Mouse (Mus musculus) ES-Bruce4 (cell line): ENCODE results near the gene Gm17654. TPM values are rescaled to one million over a fixed set of nuclear protein-coding genes. Genes with fewer than 3 reads are reported as not detected.
"Not testable (repeated sequence)": the region's sequence is repeated elsewhere in the genome, so short reads cannot be mapped to it uniquely, and the experiment has no call there.

Source experiments
- H3K27ac ChIP-seq: 2 replicates; pipeline ENCODE4 v1.5.1; 2012; ENCODE audit warnings: low read length, inconsistent platforms; ENCODE audit not compliant: insufficient read depth
- H3K27me3 ChIP-seq: 2 replicates; pipeline ENCODE4 v1.6.1; 2012; ENCODE audit warnings: mild to moderate bottlenecking, low read length, inconsistent platforms; ENCODE audit not compliant: control insufficient read depth, poor library complexity, insufficient read depth, severe bottlenecking
- H3K36me3 ChIP-seq: 2 replicates; pipeline ENCODE4 v1.6.1; 2012; ENCODE audit warnings: inconsistent platforms, mild to moderate bottlenecking, low read length, moderate library complexity; ENCODE audit not compliant: control insufficient read depth, poor library complexity, insufficient read depth, severe bottlenecking
- H3K4me1 ChIP-seq: one replicate; pipeline ENCODE4 v1.8.1; 2011; ENCODE audit warnings: low read length; ENCODE audit not compliant: control insufficient read depth, insufficient read depth
- H3K4me3 ChIP-seq: 2 replicates; pipeline ENCODE4 v1.5.1; 2011; ENCODE audit warnings: low read depth, mild to moderate bottlenecking, low read length
- H3K9ac ChIP-seq: 2 replicates; pipeline ENCODE4 v1.6.1; 2012; ENCODE audit warnings: low read depth, mild to moderate bottlenecking, inconsistent platforms; ENCODE audit not compliant: poor library complexity, severe bottlenecking
- H3K9me3 ChIP-seq: replicated peaks from 2 replicates; pipeline ENCODE4 v1.6.1; 2012; ENCODE audit warnings: mild to moderate bottlenecking, low read length, inconsistent platforms; ENCODE audit not compliant: control insufficient read depth, poor library complexity, insufficient read depth, severe bottlenecking
- polyA plus RNA-seq: library from polyadenylated mRNA; stranded (reverse); fragments of >200 nt; gene quantifications from 2 replicates; pipeline ENCODE4 v1.2.4, GENCODE M21; 2011; ENCODE audit warnings: low read depth; ENCODE audit not compliant: missing spikeins, insufficient read depth, insufficient read length

Gm17654 gene
- polyA plus RNA-seq: not detected in 2 replicates

DNA sequence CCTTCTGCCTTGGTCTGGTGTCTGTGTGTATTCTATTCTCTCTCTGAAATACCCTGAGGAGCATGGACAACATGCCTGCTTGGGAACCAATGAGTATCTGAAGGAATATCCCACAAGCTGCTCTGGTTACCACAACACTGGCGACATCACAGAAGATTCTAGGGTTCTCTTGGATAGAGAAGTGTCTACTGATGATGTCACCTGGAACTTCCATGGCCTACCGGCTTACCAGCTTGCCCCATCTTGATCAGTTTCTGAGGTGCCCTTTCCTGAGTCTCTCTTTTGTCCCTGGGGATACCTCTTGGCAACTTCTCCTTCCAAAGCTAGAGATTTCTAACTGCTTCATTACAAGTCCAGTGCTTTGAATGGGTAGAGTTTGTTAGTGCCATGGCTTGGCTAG is at the start of gene Gm17654:
Gm17654 (minus strand) TSS at position 101 of the 400 bp plus-strand sequence.
- H3K9me3 ChIP-seq, H3K36me3 ChIP-seq, H3K9ac ChIP-seq, H3K27ac ChIP-seq, H3K27me3 ChIP-seq, H3K4me1 ChIP-seq, H3K4me3 ChIP-seq: not testable (repeated sequence)

DNA sequence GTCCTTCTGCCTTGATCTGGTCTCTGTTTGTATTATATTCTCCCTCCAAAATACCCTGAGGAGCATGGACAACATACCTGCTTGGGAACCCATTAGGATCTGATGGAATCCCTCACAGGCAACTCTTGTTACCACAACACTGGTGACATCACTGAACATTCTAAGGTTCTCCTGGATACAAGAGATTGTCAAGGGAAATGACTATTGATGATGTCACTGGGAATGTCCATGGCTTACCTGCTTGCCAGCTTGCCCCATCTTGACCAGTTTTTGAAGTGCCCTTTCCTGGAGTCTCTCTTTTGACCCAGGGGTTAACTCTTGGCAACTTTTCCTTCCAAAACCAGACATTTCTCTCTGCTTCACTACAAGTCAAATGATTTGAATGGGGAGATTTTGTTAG is 29.0 kb upstream of the Gm17654 start, which contains the start of gene Gm10375:
Gm10375 (minus strand) TSS at position 101 of the 400 bp plus-strand sequence.
- H3K9me3 ChIP-seq, H3K9ac ChIP-seq, H3K36me3 ChIP-seq, H3K4me1 ChIP-seq, H3K27me3 ChIP-seq, H3K4me3 ChIP-seq, H3K27ac ChIP-seq: not testable (repeated sequence)

DNA sequence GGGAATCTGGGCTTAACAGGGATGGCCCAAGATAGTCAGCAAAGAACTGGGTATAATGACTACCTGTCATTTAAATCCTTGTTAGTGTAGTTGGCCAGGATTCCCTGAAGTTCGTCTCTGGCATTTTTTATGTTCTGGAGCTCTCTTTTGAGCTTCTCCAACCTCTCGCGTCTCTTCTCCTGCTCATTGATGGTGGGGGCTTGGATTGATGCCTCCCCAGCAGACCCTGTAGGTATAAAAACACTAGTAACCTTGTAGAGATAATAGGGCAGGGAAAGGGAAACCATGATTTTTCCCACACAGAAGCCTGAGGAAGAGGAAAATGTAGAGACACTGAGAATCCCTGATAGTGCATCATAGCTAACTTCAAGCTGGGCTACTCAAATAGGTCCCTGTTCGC is 977 bp downstream of the Gm17654 start:
- H3K4me3 ChIP-seq, H3K9me3 ChIP-seq, H3K4me1 ChIP-seq, H3K27ac ChIP-seq, H3K9ac ChIP-seq, H3K36me3 ChIP-seq, H3K27me3 ChIP-seq: not testable (repeated sequence)

DNA sequence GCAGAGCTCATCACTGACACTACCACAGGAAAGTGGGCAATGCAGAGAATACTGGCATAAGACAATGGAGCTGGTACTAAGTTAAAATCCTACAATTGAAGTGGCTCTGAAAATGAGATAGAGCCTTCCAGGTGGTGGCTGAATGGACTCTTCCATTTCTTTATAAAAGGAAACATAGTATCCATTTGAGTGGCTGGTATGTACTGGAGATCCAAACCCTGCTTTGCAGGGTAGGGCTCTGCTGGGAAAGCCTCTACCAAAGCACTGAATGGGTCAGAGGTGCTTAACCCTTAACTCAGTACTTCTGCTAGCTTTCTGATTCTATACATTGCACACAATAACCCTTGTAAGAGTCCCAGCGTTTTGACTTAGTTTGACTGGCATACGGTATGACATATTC is 26.7 kb downstream of the Gm17654 start:
- not testable (repeated sequence) for H3K36me3 ChIP-seq, H3K9me3 ChIP-seq, H3K4me1 ChIP-seq, H3K4me3 ChIP-seq, H3K27me3 ChIP-seq, H3K27ac ChIP-seq, H3K9ac ChIP-seq

DNA sequence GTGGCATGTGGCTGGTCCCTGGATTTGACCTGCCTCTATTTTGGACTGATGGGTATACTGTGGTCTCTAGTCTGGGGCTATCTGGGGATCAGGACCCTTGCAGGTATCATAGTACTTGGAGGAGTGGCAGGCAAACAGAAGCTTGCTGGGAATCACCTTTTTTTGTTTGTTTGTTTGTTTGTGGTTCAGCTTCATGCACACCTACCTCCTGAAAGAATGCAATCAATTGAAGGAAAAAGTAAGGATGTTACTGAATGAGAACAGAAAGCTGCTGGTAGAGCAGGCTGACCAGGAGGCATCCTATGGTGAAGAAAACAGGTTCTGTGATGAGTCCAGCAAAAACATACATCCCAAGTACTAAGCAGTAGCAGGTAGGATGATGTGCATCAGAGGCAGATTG is 32.7 kb downstream of the Gm17654 start:
- not testable (repeated sequence) for H3K9me3 ChIP-seq, H3K36me3 ChIP-seq, H3K27ac ChIP-seq, H3K27me3 ChIP-seq, H3K4me1 ChIP-seq, H3K4me3 ChIP-seq, H3K9ac ChIP-seq

DNA sequence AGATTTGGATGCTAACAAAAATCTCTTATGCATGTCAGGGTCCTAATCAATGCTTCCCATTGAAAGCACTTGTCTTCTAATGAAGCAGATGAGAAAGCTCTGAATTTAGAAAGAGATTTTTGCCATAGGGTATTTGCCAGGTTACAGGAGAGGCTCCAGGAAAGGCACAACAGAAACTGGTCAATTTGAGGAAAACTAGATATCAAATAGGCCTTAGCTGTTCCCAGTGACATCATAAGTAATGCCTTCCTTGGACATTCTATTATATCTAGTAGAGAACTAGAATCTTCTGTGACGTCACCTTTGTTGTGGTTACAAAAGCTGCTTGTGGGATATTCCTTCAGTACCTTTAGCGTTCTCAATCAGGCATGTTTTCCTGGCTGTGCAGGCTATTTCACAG is 35.7 kb downstream of the Gm17654 start, which contains the start of gene Gm5799:
Gm5799 (plus strand) TSS at position 301 of the 400 bp plus-strand sequence.
- H3K4me1 ChIP-seq, H3K27me3 ChIP-seq, H3K36me3 ChIP-seq, H3K9ac ChIP-seq, H3K9me3 ChIP-seq, H3K27ac ChIP-seq, H3K4me3 ChIP-seq: not testable (repeated sequence)

DNA sequence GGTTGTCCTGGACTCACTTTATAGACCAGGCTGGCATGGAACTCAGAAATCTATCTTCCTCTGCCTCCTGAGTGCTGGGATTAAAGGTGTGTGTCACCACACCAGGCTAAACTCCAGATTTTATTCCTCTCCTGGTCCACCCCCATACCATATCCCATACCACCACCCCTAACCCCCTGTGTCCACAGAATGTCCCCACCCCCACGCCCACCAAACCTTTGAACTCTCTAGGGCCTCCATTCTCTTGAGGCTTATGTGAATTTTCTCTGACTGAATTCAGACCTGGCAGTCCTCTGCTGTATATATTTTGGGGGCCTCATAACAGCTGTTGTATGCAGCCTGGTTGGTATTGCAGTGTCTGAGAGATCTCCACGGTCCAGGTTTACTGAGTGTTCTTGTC is 40.8 kb downstream of the Gm17654 start:
- not testable (repeated sequence) for H3K4me3 ChIP-seq, H3K9ac ChIP-seq, H3K27me3 ChIP-seq, H3K9me3 ChIP-seq, H3K36me3 ChIP-seq, H3K4me1 ChIP-seq, H3K27ac ChIP-seq

DNA sequence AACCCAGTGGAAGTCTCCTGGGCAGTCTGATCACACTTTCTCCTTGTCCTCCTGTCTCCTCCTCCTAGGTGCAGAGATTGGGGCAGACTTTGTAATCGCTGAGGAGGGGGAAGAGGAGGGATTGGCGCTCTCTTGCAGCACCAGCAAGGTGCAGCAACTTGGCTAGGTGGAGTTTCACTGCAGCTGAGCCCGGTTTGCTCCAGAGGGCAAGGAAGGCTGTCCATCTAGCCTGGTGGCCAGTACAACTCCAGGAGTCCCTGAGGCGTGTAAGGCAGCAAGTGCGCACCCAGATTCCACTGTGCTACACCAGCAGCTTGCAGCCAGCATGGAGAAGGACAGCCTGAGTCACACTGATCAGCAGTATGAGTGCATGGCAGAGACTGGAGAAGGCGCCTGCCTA is 46.6 kb downstream of the Gm17654 start:
- H3K27me3 ChIP-seq, H3K4me1 ChIP-seq, H3K36me3 ChIP-seq, H3K27ac ChIP-seq, H3K4me3 ChIP-seq, H3K9me3 ChIP-seq, H3K9ac ChIP-seq: not testable (repeated sequence)

DNA sequence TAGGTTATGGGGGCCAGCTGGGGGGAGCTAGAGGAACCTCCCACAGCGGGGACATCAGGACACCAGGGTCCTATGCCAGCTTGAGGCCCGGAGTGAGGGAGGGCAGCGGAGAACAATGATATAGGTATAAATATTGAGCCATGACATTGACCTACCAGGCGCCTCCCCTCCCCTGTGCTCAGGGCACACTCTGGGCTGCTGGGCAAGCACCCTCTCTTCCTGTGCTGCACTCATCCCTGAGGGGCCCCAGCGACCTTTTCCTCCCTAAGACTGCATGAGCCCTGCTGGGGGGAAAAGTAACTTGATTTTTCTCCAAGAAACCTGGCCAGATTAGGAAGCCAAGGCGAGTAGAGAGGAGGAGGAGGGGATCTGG is 46.9 kb downstream of the Gm17654 start:
- not testable (repeated sequence) for H3K27me3 ChIP-seq, H3K9ac ChIP-seq, H3K9me3 ChIP-seq, H3K27ac ChIP-seq, H3K4me1 ChIP-seq, H3K36me3 ChIP-seq, H3K4me3 ChIP-seq
